Mouse (Mus musculus) heart, embryonic 15.5 days (tissue): ENCODE results near the gene Poldip2. TPM values are rescaled to one million over a fixed set of nuclear protein-coding genes. Genes with fewer than 3 reads are reported as not detected.

Experiments used
- ATAC-seq: fragments of 200-750 bp; cut with Nextera tagmentation; replicated peaks from 2 replicates; pipeline ENCODE4 v1.8.0; 2017; ENCODE audit warnings: low read depth, moderate TSS enrichment; ENCODE audit not compliant: insufficient number of reproducible peaks, insufficient read depth, low FRiP score
- H3K27ac ChIP-seq: fragments of 300-500 bp; sonication (generic); 2 replicates; pipeline ENCODE4 v1.5.1; 2015; ENCODE audit warnings: mild to moderate bottlenecking, inconsistent platforms
- H3K27me3 ChIP-seq: fragments of 300-500 bp; sonication (generic); 2 replicates; pipeline ENCODE4 v1.6.1; 2015; ENCODE audit warnings: inconsistent platforms
- H3K36me3 ChIP-seq: fragments of 300-500 bp; sonication (generic); 2 replicates; pipeline ENCODE4 v1.6.1; 2015; ENCODE audit warnings: mild to moderate bottlenecking, inconsistent platforms
- H3K4me1 ChIP-seq: fragments of 300-500 bp; sonication (generic); replicated peaks from 2 replicates; pipeline ENCODE4 v1.6.1; 2015; ENCODE audit warnings: inconsistent platforms
- H3K4me2 ChIP-seq: fragments of 300-500 bp; sonication (generic); 2 replicates; pipeline ENCODE4 v1.6.1; 2015; ENCODE audit warnings: inconsistent platforms, mild to moderate bottlenecking, moderate library complexity
- H3K4me3 ChIP-seq: fragments of 300-500 bp; sonication (generic); 2 replicates; pipeline ENCODE4 v1.5.1; 2015; ENCODE audit warnings: mild to moderate bottlenecking, inconsistent platforms
- H3K9ac ChIP-seq: fragments of 300-500 bp; sonication (generic); 2 replicates; pipeline ENCODE4 v1.6.1; 2015; ENCODE audit warnings: mild to moderate bottlenecking, inconsistent platforms
- H3K9me3 ChIP-seq: fragments of 300-500 bp; sonication (generic); replicated peaks from 2 replicates; pipeline ENCODE4 v1.6.1; 2016; ENCODE audit warnings: inconsistent platforms
- WGBS: fragments of 180-500 bp; shearing (Covaris S2); methylation state at CpG from one replicate; pipeline ENCODE4 v1.1.7; 2015; ENCODE audit warnings: mixed read lengths; 5-methylcytosine and 5-hydroxymethylcytosine counted together
- polyA plus RNA-seq: library from polyadenylated mRNA; unstranded; fragments of >200 nt; fragmentation: Nextera tagmentation; extraction: Ambion mirVana; gene quantifications from 2 replicates; pipeline ENCODE4 v1.2.1, GENCODE M21; 2015

Poldip2 gene
- polyA plus RNA-seq, 1 experiment from 2014 or later, result 157 TPM

GRCm38 (mm10) chr11:78547718-78548460, 35.9 kb downstream of the Poldip2 start:
- Histone ChIP-seq H3K4me3 (no peak overlapping the region), H3K27ac (no peak overlapping the region), H3K4me1 (peaks cover 21% of the 10 kb centered on the region), H3K9me3 (no peaks in the 10 kb centered on the region), H3K27me3 (no peaks in the 10 kb centered on the region), H3K36me3 (peaks cover 12% of the 10 kb centered on the region), H3K4me2 (no peak overlapping the region), H3K9ac (no peak overlapping the region)
- ATAC-seq, result no peak
- WGBS, result 71% methylated on average over 2 of the region's 2 CpGs

DNA sequence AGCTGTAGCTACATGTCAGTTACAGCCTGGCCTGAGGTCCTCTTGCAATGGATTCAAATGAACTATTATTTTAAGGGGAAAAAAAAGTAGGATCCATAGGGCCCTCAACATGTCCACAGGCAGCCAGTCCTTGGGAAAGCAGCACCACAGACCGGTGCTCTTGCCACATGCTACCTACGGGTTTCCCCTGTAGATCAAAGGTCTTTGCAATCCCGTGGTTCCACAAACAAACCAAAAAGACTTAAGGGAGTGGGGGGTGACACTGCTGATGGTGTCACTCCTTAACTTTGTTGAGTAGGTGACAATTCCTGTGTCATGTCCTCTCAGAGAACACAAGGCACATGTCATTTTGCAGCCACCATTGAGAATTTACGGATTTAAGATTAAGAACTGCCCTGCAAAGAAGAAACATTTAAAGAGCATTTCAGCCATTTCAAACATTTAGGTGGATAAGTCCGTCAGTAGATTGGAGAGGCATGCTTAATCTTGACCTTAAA, 37.5 kb downstream of the Poldip2 start:
- Histone ChIP-seq H3K4me1 (peaks cover 21% of the 10 kb centered on the region), H3K36me3 (no peaks in the 10 kb centered on the region; the same call in 1 of the 2 replicates), H3K27ac (no peak overlapping the region), H3K9ac (peak overlapping the region; percentile 68), H3K4me3 (peak overlapping the region; percentile 69), H3K4me2 (peak overlapping the region; percentile 88), H3K27me3 (no peaks in the 10 kb centered on the region), H3K9me3 (no peaks in the 10 kb centered on the region)
- 8% methylated on average over 5 of the region's 5 CpGs for WGBS
- no peak for ATAC-seq

- H3K9ac ChIP-seq, result peak within 1 kb of the TSS; percentile 68
- peak within 1 kb of the TSS; percentile 69 for H3K4me3 ChIP-seq
- no peaks in the 10 kb centered on the region for H3K9me3 ChIP-seq
- peaks cover 27% of the 10 kb centered on the region for H3K4me1 ChIP-seq
- H3K4me2 ChIP-seq, result peak within 1 kb of the TSS; percentile 88
- H3K27me3 ChIP-seq, result no peaks in the 10 kb centered on the region
- peak within 1 kb of the TSS; percentile 63 for H3K27ac ChIP-seq
- no peaks in the 10 kb centered on the region; the same call in 1 of the 2 replicates for H3K36me3 ChIP-seq
- peak; percentile 100 for ATAC-seq
- WGBS, result under 1% methylated on average over 60 of the region's 60 CpGs
These were observed 38.4 kb downstream of the Poldip2 start, which contains the start of gene Tmem97 for GRCm38 (mm10) chr11:78550168-78551058. Tmem97 (minus strand) TSS chr11:78550777.

- Histone ChIP-seq H3K9ac (0 out of 2 replicates have a peak overlapping the region, but pooled peaks have one; percentile 42), H3K9me3 (no peaks in the 10 kb centered on the region), H3K4me3 (peak overlapping the region; percentile 69), H3K36me3 (no peaks in the 10 kb centered on the region), H3K27me3 (no peaks in the 10 kb centered on the region), H3K27ac (0 out of 2 replicates have a peak overlapping the region, but pooled peaks have one; percentile 32), H3K4me1 (peaks cover 32% of the 10 kb centered on the region), H3K4me2 (peak overlapping the region; percentile 88)
- peak; percentile 2; the same call in 1 of the 2 replicates for ATAC-seq
- WGBS, result 35% methylated on average over 6 of the region's 6 CpGs
These were observed 39.0 kb downstream of the Poldip2 start for GRCm38 (mm10) chr11:78551059-78551398.

- Histone ChIP-seq H3K9me3 (no peaks in the 10 kb centered on the region), H3K4me2 (no peak overlapping the region), H3K4me1 (peaks cover 17% of the 10 kb centered on the region), H3K36me3 (no peaks in the 10 kb centered on the region), H3K27ac (peak overlapping the region; percentile 78), H3K27me3 (no peaks in the 10 kb centered on the region), H3K9ac (no peak overlapping the region), H3K4me3 (no peak overlapping the region)
- 44% methylated on average over 3 of the region's 3 CpGs for WGBS
- ATAC-seq, result no peak
These were observed 43.6 kb downstream of the Poldip2 start for GRCm38 (mm10) chr11:78555623-78556022.

DNA sequence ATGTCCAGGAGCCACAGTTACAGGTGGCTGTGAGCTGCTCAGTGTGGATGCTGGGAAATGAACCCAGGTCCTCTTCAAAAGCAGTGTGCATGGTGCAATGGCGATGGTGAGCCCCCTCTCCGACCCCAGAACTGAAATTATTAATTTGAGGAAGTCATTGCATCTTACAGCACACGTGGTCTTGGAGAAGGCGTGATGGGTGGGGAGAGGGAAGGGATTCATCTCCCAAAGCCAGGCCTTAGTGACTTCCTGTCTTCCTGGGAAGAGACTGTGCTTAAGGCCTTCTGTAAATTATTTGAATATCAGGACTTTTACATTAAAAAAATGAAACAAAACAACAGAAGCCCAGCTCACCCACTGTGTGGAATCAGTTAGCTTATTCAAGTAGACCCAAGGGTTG, 44.1 kb downstream of the Poldip2 start:
- Histone ChIP-seq H3K36me3 (no peaks in the 10 kb centered on the region), H3K4me1 (peaks cover 15% of the 10 kb centered on the region), H3K9me3 (no peaks in the 10 kb centered on the region), H3K9ac (no peak overlapping the region), H3K4me3 (no peak overlapping the region), H3K27ac (peak overlapping the region; percentile 78), H3K4me2 (no peak overlapping the region), H3K27me3 (no peaks in the 10 kb centered on the region)
- ATAC-seq, result no peak
- WGBS, result 71% methylated on average over 4 of the region's 4 CpGs

- H3K9ac ChIP-seq, result no peak overlapping the region
- H3K36me3 ChIP-seq, result no peaks in the 10 kb centered on the region
- no peak for ATAC-seq
- no peaks in the 10 kb centered on the region for H3K9me3 ChIP-seq
- peaks cover 13% of the 10 kb centered on the region for H3K4me1 ChIP-seq
- no peak overlapping the region for H3K4me2 ChIP-seq
- no peak overlapping the region for H3K4me3 ChIP-seq
- H3K27me3 ChIP-seq, result no peaks in the 10 kb centered on the region
- H3K27ac ChIP-seq, result peak overlapping the region; percentile 15; the same call in 1 of the 2 replicates
- WGBS, result 58% methylated on average over 8 of the region's 8 CpGs
These were observed 45.2 kb downstream of the Poldip2 start for GRCm38 (mm10) chr11:78557241-78557640.

- H3K4me2 ChIP-seq, result no peak overlapping the region
- no peak overlapping the region for H3K4me3 ChIP-seq
- H3K9me3 ChIP-seq, result no peaks in the 10 kb centered on the region
- no peak overlapping the region for H3K9ac ChIP-seq
- ATAC-seq, result no peak
- peaks cover 7% of the 10 kb centered on the region for H3K4me1 ChIP-seq
- H3K36me3 ChIP-seq, result 0 out of 2 replicates have a peak, but pooled peaks cover 2% of the 10 kb centered on the region
- WGBS, result 9% methylated on average over 4 of the region's 4 CpGs
- no peaks in the 10 kb centered on the region for H3K27me3 ChIP-seq
- no peak overlapping the region for H3K27ac ChIP-seq
These were observed 48.5 kb downstream of the Poldip2 start for GRCm38 (mm10) chr11:78560447-78560846.

- Histone ChIP-seq H3K4me3 (no peak overlapping the region), H3K9ac (no peak overlapping the region), H3K27me3 (no peaks in the 10 kb centered on the region), H3K9me3 (no peaks in the 10 kb centered on the region), H3K27ac (peak overlapping the region; percentile 60), H3K4me2 (no peak overlapping the region), H3K4me1 (peaks cover 7% of the 10 kb centered on the region; the same call in 1 of the 2 replicates), H3K36me3 (peaks cover 16% of the 10 kb centered on the region)
- peak; percentile 74 for ATAC-seq
- 22% methylated on average over 6 of the region's 6 CpGs for WGBS
These were observed 54.8 kb downstream of the Poldip2 start for GRCm38 (mm10) chr11:78566775-78567174.

DNA sequence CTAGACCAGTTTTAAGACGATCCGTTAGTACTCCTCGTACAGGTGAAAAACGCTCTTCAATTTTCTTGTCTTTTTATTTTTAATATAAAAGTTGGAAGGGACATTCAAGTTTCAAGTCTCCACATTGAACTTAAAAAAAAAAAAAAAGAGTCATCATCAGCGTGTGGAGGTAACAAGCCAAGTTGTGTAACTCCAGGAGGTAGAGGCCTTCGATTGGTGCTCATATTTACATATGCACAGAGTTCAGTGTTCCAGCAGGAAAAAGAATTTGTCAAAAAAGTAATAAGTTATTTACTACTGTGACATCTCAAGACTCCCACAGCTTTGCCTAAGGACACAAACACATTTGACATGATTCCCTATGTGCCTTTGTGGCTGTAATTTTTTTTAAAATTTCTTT, 55.6 kb downstream of the Poldip2 start:
- H3K9ac ChIP-seq, result no peak overlapping the region
- H3K27me3 ChIP-seq, result no peaks in the 10 kb centered on the region
- ATAC-seq, result no peak
- 83% methylated on average over 6 of the region's 6 CpGs for WGBS
- peaks cover 7% of the 10 kb centered on the region; the same call in 1 of the 2 replicates for H3K4me1 ChIP-seq
- H3K4me2 ChIP-seq, result no peak overlapping the region
- H3K4me3 ChIP-seq, result no peak overlapping the region
- peaks cover 24% of the 10 kb centered on the region for H3K36me3 ChIP-seq
- H3K27ac ChIP-seq, result no peak overlapping the region
- no peaks in the 10 kb centered on the region for H3K9me3 ChIP-seq

DNA sequence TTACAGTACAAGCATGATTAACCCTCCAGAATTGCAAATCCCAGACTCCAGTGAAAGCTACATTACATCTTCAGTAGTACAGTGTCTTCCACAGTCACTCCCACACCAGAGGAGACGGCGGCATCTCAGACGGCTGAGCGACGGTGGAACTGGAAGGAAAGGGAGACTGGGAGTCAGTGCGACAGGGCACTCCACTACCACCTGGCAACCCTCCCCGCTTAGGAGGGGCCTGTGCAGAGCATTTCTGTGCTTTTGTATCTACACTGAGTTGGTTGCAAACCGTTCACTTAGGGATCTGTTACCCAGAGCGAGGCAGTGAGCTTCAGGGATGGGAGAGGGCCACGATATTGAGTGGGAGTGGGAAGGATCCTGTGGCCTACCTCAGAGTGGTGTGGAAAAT, 56.8 kb downstream of the Poldip2 start:
- H3K36me3 ChIP-seq, result peaks cover 25% of the 10 kb centered on the region
- H3K4me2 ChIP-seq, result no peak overlapping the region
- H3K4me1 ChIP-seq, result peaks cover 7% of the 10 kb centered on the region; the same call in 1 of the 2 replicates
- no peak overlapping the region for H3K9ac ChIP-seq
- no peak overlapping the region for H3K4me3 ChIP-seq
- no peak overlapping the region for H3K27ac ChIP-seq
- no peak for ATAC-seq
- H3K9me3 ChIP-seq, result no peaks in the 10 kb centered on the region
- WGBS, result 78% methylated on average over 10 of the region's 10 CpGs
- H3K27me3 ChIP-seq, result no peaks in the 10 kb centered on the region
